Mouse (Mus musculus) neural tube, embryonic 13.5 days (tissue): ENCODE data around the gene Ebf1. TPM values are rescaled to one million over a fixed set of nuclear protein-coding genes. Genes with fewer than 3 reads are reported as not detected.

Experiments
- ATAC-seq: fragments of 200-750 bp; cut with Nextera tagmentation; 2 replicates; pipeline ENCODE4 v1.8.0; 2017; ENCODE audit warnings: low read depth, mild to moderate bottlenecking, moderate TSS enrichment, moderate library complexity
- H3K27ac ChIP-seq: fragments of 300-500 bp; sonication (generic); replicated peaks from 2 replicates; pipeline ENCODE4 v1.5.1; 2015; ENCODE audit warnings: moderate library complexity, mild to moderate bottlenecking, inconsistent platforms
- H3K27me3 ChIP-seq: fragments of 300-500 bp; sonication (generic); 2 replicates; pipeline ENCODE4 v1.6.1; 2015; ENCODE audit warnings: mild to moderate bottlenecking, inconsistent platforms
- H3K36me3 ChIP-seq: fragments of 300-500 bp; sonication (generic); 2 replicates; pipeline ENCODE4 v1.6.1; 2015; ENCODE audit warnings: mild to moderate bottlenecking, inconsistent platforms
- H3K4me1 ChIP-seq: fragments of 300-500 bp; sonication (generic); replicated peaks from 2 replicates; pipeline ENCODE4 v1.6.1; 2015; ENCODE audit warnings: inconsistent platforms
- H3K4me2 ChIP-seq: fragments of 300-500 bp; sonication (generic); 2 replicates; pipeline ENCODE4 v1.6.1; 2015; ENCODE audit warnings: inconsistent platforms, mild to moderate bottlenecking, moderate library complexity
- H3K4me3 ChIP-seq: fragments of 300-500 bp; sonication (generic); 2 replicates; pipeline ENCODE4 v1.5.1; 2015; ENCODE audit warnings: mild to moderate bottlenecking, inconsistent platforms
- H3K9ac ChIP-seq: fragments of 300-500 bp; sonication (generic); 2 replicates; pipeline ENCODE4 v1.6.1; 2015; ENCODE audit warnings: moderate library complexity, mild to moderate bottlenecking, inconsistent platforms
- H3K9me3 ChIP-seq: fragments of 300-500 bp; sonication (generic); 2 replicates; pipeline ENCODE4 v1.6.1; 2016; ENCODE audit warnings: inconsistent platforms
- WGBS: fragments of 180-500 bp; shearing (Covaris S2); methylation state at CpG from one replicate; pipeline ENCODE4 v1.1.7; 2015; 5-methylcytosine and 5-hydroxymethylcytosine counted together
- polyA plus RNA-seq: library from polyadenylated mRNA; unstranded; fragments of >200 nt; fragmentation: Nextera tagmentation; extraction: Ambion mirVana; gene quantifications from 2 replicates; pipeline ENCODE4 v1.2.1, GENCODE M21; 2015

The Ebf1 gene
- polyA plus RNA-seq, 1 experiment from 2014 or later = 184 TPM

DNA sequence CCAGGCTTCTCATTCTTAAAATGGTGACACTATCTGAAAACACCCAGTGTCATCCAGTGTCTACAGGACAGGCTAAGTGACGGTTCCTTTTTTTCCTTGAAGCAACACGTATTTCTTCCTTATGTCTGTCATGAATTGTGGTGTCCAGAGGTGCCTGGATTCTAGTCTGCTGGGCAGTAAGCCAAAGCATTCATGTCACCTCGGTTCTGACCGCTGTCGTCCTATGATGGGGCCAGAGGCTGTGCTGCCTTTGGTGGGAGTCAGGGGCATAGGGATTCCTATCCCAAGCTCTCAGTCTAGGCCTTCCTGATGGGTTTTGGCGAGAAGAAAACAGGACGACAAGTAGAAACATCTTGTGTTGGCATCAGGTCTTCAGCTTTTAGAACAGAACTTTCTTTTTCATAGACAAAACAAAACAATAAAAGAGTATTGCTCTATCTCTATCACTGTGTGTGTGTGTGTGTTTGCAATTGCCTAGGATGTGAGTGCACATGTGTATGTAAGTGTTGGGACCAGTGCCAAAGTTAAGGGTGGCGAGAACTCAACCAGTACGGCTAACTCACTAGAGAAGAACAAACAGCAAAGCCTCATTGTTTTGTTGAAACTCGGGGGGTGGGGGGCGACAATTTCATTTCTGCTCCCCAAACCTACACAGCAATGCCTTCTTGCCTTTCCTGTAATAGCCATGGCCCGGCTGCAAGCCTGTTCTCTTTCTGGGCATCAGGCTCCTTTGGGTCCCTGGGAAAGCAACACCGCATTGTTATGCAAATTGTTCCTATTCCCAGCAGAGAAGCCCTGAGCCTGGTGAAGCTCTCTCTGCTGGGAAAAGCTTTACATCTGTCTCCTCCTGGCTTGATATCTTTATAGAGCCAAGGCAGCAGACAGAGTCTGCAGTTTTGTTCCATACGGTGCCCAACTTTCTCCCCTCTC, 224.3 kb downstream of the Ebf1 start:
- H3K36me3 ChIP-seq = no peaks in the 10 kb centered on the region
- no peak overlapping the region for H3K4me2 ChIP-seq
- peak; percentile 54 for ATAC-seq
- peaks cover 67% of the 10 kb centered on the region for H3K4me1 ChIP-seq
- no peaks in the 10 kb centered on the region for H3K9me3 ChIP-seq
- 29% methylated on average over 14 of the region's 14 CpGs for WGBS
- H3K27ac ChIP-seq = peak overlapping the region; percentile 67
- no peak overlapping the region for H3K4me3 ChIP-seq
- no peak overlapping the region for H3K9ac ChIP-seq
- no peaks in the 10 kb centered on the region for H3K27me3 ChIP-seq

- H3K36me3 ChIP-seq = no peaks in the 10 kb centered on the region
- H3K9me3 ChIP-seq = no peaks in the 10 kb centered on the region
- ATAC-seq = no peak
- 85% methylated on average over 3 of the region's 3 CpGs for WGBS
- H3K4me2 ChIP-seq = no peak overlapping the region
- H3K27me3 ChIP-seq = no peaks in the 10 kb centered on the region
- H3K4me3 ChIP-seq = no peak overlapping the region
- no peak overlapping the region for H3K27ac ChIP-seq
- 0 out of 2 replicates have a peak, but pooled peaks cover 9% of the 10 kb centered on the region for H3K4me1 ChIP-seq
- no peak overlapping the region for H3K9ac ChIP-seq
Observed at GRCm38 (mm10) chr11:44851874-44852273, 234.8 kb downstream of the Ebf1 start.

- Histone ChIP-seq H3K9ac (no peak overlapping the region), H3K36me3 (no peaks in the 10 kb centered on the region), H3K4me2 (no peak overlapping the region), H3K27me3 (no peaks in the 10 kb centered on the region), H3K4me1 (0 out of 2 replicates have a peak, but pooled peaks cover 9% of the 10 kb centered on the region), H3K9me3 (no peaks in the 10 kb centered on the region), H3K4me3 (no peak overlapping the region), H3K27ac (no peak overlapping the region)
- 84% methylated on average over 10 of the region's 10 CpGs for WGBS
- no peak for ATAC-seq
Observed at GRCm38 (mm10) chr11:44852921-44853320, 235.8 kb downstream of the Ebf1 start.

- Histone ChIP-seq H3K9ac (no peak overlapping the region), H3K4me2 (no peak overlapping the region), H3K27ac (no peak overlapping the region), H3K27me3 (no peaks in the 10 kb centered on the region), H3K4me1 (peaks cover 14% of the 10 kb centered on the region), H3K4me3 (no peak overlapping the region), H3K36me3 (no peaks in the 10 kb centered on the region), H3K9me3 (no peaks in the 10 kb centered on the region)
- 95% methylated on average over 7 of the region's 7 CpGs for WGBS
- ATAC-seq = no peak
Observed at GRCm38 (mm10) chr11:44854496-44854895, 237.4 kb downstream of the Ebf1 start.

DNA sequence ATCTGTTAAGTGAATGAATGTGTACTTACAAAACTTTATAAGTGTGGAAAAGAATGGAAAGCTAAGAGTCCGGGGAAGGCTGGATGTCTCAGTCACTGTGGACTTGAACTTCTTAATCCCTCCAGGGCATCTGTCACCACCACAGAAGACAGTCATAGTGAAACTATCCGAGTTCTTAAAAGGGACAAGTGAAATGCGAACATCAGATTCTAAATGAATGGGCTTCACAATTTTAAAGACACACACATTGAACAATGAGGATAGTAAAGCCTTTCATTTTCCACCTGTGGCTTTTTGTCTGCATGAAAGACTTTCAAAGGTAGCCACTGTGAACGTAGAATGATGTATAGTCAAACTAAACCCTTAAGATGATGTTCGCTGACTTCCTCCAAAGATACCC, 244.0 kb downstream of the Ebf1 start:
- no peak overlapping the region for H3K4me2 ChIP-seq
- H3K27me3 ChIP-seq = no peaks in the 10 kb centered on the region
- H3K4me3 ChIP-seq = no peak overlapping the region
- no peak for ATAC-seq
- no peak overlapping the region for H3K27ac ChIP-seq
- H3K9me3 ChIP-seq = no peaks in the 10 kb centered on the region
- peaks cover 47% of the 10 kb centered on the region for H3K4me1 ChIP-seq
- no peak overlapping the region for H3K9ac ChIP-seq
- 54% methylated on average over 5 of the region's 5 CpGs for WGBS
- H3K36me3 ChIP-seq = no peaks in the 10 kb centered on the region

DNA sequence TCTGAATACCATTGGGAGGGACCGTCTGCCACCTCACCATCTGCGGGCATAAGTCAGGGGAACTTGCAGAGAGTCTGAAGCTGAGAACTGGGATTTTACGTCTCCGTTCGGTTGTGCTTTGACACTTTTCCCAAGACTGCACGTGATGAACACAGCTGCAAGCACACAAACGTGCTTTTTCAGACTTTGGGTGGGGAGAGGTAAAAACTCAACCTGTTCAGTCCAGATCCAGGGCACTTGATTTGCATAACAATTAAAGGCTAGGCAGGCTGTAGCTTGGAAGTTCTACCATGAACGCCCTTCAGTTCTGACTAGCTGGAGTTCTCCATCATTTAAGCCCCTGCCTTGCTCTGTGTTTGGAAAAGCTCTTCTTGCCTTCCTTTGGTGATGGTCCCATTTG, 246.8 kb downstream of the Ebf1 start:
- Histone ChIP-seq H3K27me3 (no peaks in the 10 kb centered on the region), H3K4me2 (no peak overlapping the region), H3K36me3 (no peaks in the 10 kb centered on the region), H3K4me3 (no peak overlapping the region), H3K4me1 (peaks cover 64% of the 10 kb centered on the region), H3K9me3 (no peaks in the 10 kb centered on the region), H3K27ac (no peak overlapping the region), H3K9ac (no peak overlapping the region)
- ATAC-seq = no peak
- 57% methylated on average over 8 of the region's 8 CpGs for WGBS

GRCm38 (mm10) chr11:44866476-44867149, 249.5 kb downstream of the Ebf1 start:
- peaks cover 46% of the 10 kb centered on the region for H3K4me1 ChIP-seq
- WGBS = 68% methylated on average over 14 of the region's 14 CpGs
- peak overlapping the region; percentile 25; the same call in 1 of the 2 replicates for H3K27ac ChIP-seq
- H3K4me2 ChIP-seq = no peak overlapping the region
- H3K27me3 ChIP-seq = no peaks in the 10 kb centered on the region
- H3K9ac ChIP-seq = no peak overlapping the region
- no peaks in the 10 kb centered on the region for H3K36me3 ChIP-seq
- no peaks in the 10 kb centered on the region for H3K9me3 ChIP-seq
- no peak for ATAC-seq
- no peak overlapping the region for H3K4me3 ChIP-seq

- Histone ChIP-seq H3K27me3 (no peaks in the 10 kb centered on the region), H3K4me1 (peaks cover 45% of the 10 kb centered on the region), H3K4me3 (no peak overlapping the region), H3K9ac (no peak overlapping the region), H3K36me3 (no peaks in the 10 kb centered on the region), H3K27ac (no peak overlapping the region), H3K9me3 (no peaks in the 10 kb centered on the region), H3K4me2 (no peak overlapping the region)
- no peak for ATAC-seq
- WGBS = 77% methylated on average over 4 of the region's 4 CpGs
Observed at GRCm38 (mm10) chr11:44867433-44867832, 250.3 kb downstream of the Ebf1 start.

GRCm38 (mm10) chr11:44873876-44874275, 256.8 kb downstream of the Ebf1 start:
- Histone ChIP-seq H3K27me3 (no peaks in the 10 kb centered on the region), H3K27ac (no peak overlapping the region), H3K4me2 (no peak overlapping the region), H3K4me3 (no peak overlapping the region), H3K9ac (no peak overlapping the region), H3K9me3 (no peaks in the 10 kb centered on the region), H3K4me1 (no peaks in the 10 kb centered on the region), H3K36me3 (0 out of 2 replicates have a peak, but pooled peaks cover 3% of the 10 kb centered on the region)
- 85% methylated on average over 1 of the region's 1 CpGs for WGBS
- no peak for ATAC-seq

GRCm38 (mm10) chr11:44875171-44875570, 258.1 kb downstream of the Ebf1 start:
- Histone ChIP-seq H3K4me2 (no peak overlapping the region), H3K36me3 (0 out of 2 replicates have a peak, but pooled peaks cover 3% of the 10 kb centered on the region), H3K9ac (no peak overlapping the region), H3K27me3 (no peaks in the 10 kb centered on the region), H3K27ac (no peak overlapping the region), H3K9me3 (no peaks in the 10 kb centered on the region), H3K4me3 (no peak overlapping the region), H3K4me1 (peaks cover 6% of the 10 kb centered on the region; the same call in 1 of the 2 replicates)
- ATAC-seq = no peak
- 83% methylated on average over 3 of the region's 3 CpGs for WGBS

- WGBS = 58% methylated on average over 9 of the region's 9 CpGs
- H3K9ac ChIP-seq = no peak overlapping the region
- H3K27me3 ChIP-seq = no peaks in the 10 kb centered on the region
- no peak overlapping the region for H3K4me2 ChIP-seq
- H3K9me3 ChIP-seq = no peaks in the 10 kb centered on the region
- H3K4me3 ChIP-seq = no peak overlapping the region
- no peak for ATAC-seq
- no peak overlapping the region for H3K27ac ChIP-seq
- H3K36me3 ChIP-seq = peaks cover 12% of the 10 kb centered on the region
- H3K4me1 ChIP-seq = peaks cover 27% of the 10 kb centered on the region
Observed at GRCm38 (mm10) chr11:44881056-44881683, 264.1 kb downstream of the Ebf1 start.

GRCm38 (mm10) chr11:44882476-44882970, 265.4 kb downstream of the Ebf1 start:
- Histone ChIP-seq H3K4me2 (no peak overlapping the region), H3K27me3 (no peaks in the 10 kb centered on the region), H3K4me1 (peaks cover 40% of the 10 kb centered on the region), H3K9me3 (no peaks in the 10 kb centered on the region), H3K4me3 (no peak overlapping the region), H3K9ac (no peak overlapping the region), H3K27ac (peak overlapping the region; percentile 18; the same call in 1 of the 2 replicates), H3K36me3 (peaks cover 12% of the 10 kb centered on the region)
- 50% methylated on average over 4 of the region's 4 CpGs for WGBS
- ATAC-seq = peak; percentile 48; the same call in 1 of the 2 replicates
